ENCODE assay signal across 20 mouse cellular contexts in genomic region chr15:62861422-62861821, GRCm38 (mm10).
DNase-seq lines count a peak whose midpoint lies in the region; ATAC-seq and TF ChIP-seq lines count a peak whose summit lies in the region.
"Had no signal": no experiment of that assay in that cellular context is flagged by ENCODE, and none has a peak within 500 bp of the region (broad histone marks: within the 10 kb centered on the region; RNA-seq: fewer than 3 reads in every experiment).

No protein-coding gene starts in this region.

- H3K4me3 ChIP-seq in heart, postnatal 0 days (ENCODE audit: low read depth, low read length) = no peak overlapping the region
- no peak overlapping the region for H3K4me3 ChIP-seq in lung, adult 2 months (replicated peaks; ENCODE audit: extremely low read depth, low read depth, low read length)
- H3K4me3 ChIP-seq: embryonic facial prominence, embryonic 15.5 days; erythroblast, embryonic 14.5 days; forebrain, embryonic 10.5 days; gastrocnemius, adult 2 months; heart, embryonic 10.5 days; hindbrain, embryonic 12.5 days had no signal

- TF ChIP-seq POLR2A in lung, adult 2 months (IDR thresholded peaks at IDR 0.05; ENCODE audit: borderline replicate concordance, extremely low read depth, low read depth, low read length) = no peak

- no peak for ATAC-seq in heart, postnatal 0 days (ENCODE audit: insufficient read depth, low read depth)
- ATAC-seq: forebrain, embryonic 14.5 days; hindbrain, embryonic 16.5 days; inflammation-experienced regulatory T-cells, adult 6 months had no signal

- H3K4me1 ChIP-seq in heart, postnatal 0 days (ENCODE audit: control insufficient read depth, insufficient read depth) = no peaks in the 10 kb centered on the region
- no peaks in the 10 kb centered on the region for H3K4me1 ChIP-seq in lung, adult 2 months (ENCODE audit: control insufficient read depth, insufficient read depth, low read length)
- H3K4me1 ChIP-seq: embryonic facial prominence, embryonic 15.5 days; forebrain, embryonic 10.5 days; heart, embryonic 10.5 days; hindbrain, embryonic 12.5 days had no signal

- TF ChIP-seq EP300 in heart, postnatal 0 days (IDR thresholded peaks at IDR 0.05; ENCODE audit: low read depth) = no peak

- H3K4me2 ChIP-seq in heart, postnatal 0 days (ENCODE audit: low read depth, low read length) = no peak overlapping the region
- H3K4me2 ChIP-seq: embryonic facial prominence, embryonic 15.5 days; hindbrain, embryonic 12.5 days had no signal

- TF ChIP-seq CTCF in heart, postnatal 0 days (IDR thresholded peaks at IDR 0.05; ENCODE audit: low read depth) = no peak
- no peak for TF ChIP-seq CTCF in lung, adult 2 months (IDR thresholded peaks at IDR 0.05; ENCODE audit: insufficient read depth, low read length)

- H3K36me3 ChIP-seq in heart, postnatal 0 days (replicated peaks; ENCODE audit: control insufficient read depth, insufficient read depth, low read length) = no peaks in the 10 kb centered on the region
- H3K36me3 ChIP-seq: embryonic facial prominence, embryonic 15.5 days; forebrain, embryonic 10.5 days; heart, embryonic 10.5 days; hindbrain, embryonic 12.5 days had no signal

- no peaks in the 10 kb centered on the region for H3K27me3 ChIP-seq in heart, postnatal 0 days (ENCODE audit: control insufficient read depth, insufficient read depth, low read length)
- H3K27me3 ChIP-seq: embryonic facial prominence, embryonic 15.5 days; hindbrain, embryonic 12.5 days had no signal

- no peak overlapping the region for H3K27ac ChIP-seq in heart, postnatal 0 days (ENCODE audit: low read depth)
- H3K27ac ChIP-seq: embryonic facial prominence, embryonic 15.5 days; forebrain, embryonic 10.5 days; gastrocnemius, adult 2 months; heart, embryonic 10.5 days; hindbrain, embryonic 12.5 days had no signal

- H3K9ac ChIP-seq in heart, postnatal 0 days (replicated peaks; ENCODE audit: low read depth, low read length) = no peak overlapping the region
- H3K9ac ChIP-seq: embryonic facial prominence, embryonic 15.5 days; hindbrain, embryonic 12.5 days had no signal

- peak; percentile 24 for DNase-seq in heart, postnatal 0 days (ENCODE audit: low spot score)
- no peak for DNase-seq in heart, adult 9 months (ENCODE audit: low spot score in 2 of 2)
- peak; percentile 17 for DNase-seq in kidney, postnatal 10 days
- DNase-seq in kidney, postnatal 14 days = no peak
- DNase-seq in lung, postnatal 10 days = peak; percentile 6
- DNase-seq in lung, adult 2 months = no peak
- DNase-seq: adrenal gland, adult 2 months; adrenal gland, postnatal 25 days; cerebellum, adult 18-20 months; cerebellum, adult 9-11 months; cerebellum, postnatal 36 days; gastrocnemius, adult 2 months had no signal

- 0 out of 2 replicates have a peak, but pooled peaks cover 3% of the 10 kb centered on the region for H3K9me3 ChIP-seq in heart, postnatal 0 days (replicated peaks; ENCODE audit: control insufficient read depth, low read length)
- H3K9me3 ChIP-seq: embryonic facial prominence, embryonic 15.5 days; forebrain, embryonic 10.5 days; heart, embryonic 10.5 days; hindbrain, embryonic 12.5 days had no signal

Comparison
In these comparisons a context has a peak if more than half of its experiments do, and no peak if none do; other contexts are left out.
1. DNase-seq: peak in heart, postnatal 0 days (single experiment), kidney, postnatal 10 days (single experiment) and lung, postnatal 10 days (single experiment); none in heart, adult 9 months (0 of 2), kidney, postnatal 14 days (single experiment) and lung, adult 2 months (single experiment).